Mouse (Mus musculus): ENCODE measurements around the gene Grid1.

Grid1 gene

DNA sequence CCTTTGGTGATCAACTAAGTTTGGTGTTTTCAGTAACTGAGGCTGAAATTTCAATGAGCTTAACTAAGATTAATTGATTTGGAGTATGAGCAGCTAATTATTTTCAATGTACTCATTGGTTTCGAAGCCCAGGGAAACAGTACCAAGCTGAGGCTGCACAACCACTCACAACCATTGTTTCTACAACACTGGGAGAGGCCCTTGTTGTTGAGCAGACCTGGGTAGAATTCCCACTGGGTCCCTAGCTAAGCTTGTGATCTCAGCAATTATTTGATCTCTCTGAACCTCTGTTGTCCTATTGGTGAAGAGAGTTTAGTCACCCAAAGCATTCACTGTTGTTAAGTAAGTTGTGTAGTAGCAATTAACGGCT is 293.4 kb downstream of the Grid1 start:
- no peak for DNase-seq (ENCODE audit: low spot score)

DNA sequence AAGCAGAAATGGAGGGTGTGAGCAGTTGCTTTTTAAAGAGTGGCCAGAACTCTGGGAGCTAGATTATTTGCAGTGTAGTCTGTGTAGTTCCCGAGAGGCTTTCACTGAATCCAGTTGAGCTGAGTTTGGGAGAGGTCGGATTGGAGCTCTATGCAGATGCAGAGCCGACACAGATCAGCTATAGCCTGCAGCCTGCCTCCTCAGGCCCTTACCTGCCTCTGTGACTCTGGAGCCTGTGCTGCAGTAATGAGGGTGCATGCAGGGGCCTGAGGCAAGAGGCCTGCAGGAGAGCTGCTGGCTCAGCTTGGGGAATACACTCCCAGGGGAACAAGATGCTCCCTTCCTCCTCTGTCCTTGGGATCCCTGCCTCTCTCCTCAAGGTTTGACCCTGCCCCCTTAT is 296.0 kb downstream of the Grid1 start:
- no peak for DNase-seq (ENCODE audit: low spot score)

DNA sequence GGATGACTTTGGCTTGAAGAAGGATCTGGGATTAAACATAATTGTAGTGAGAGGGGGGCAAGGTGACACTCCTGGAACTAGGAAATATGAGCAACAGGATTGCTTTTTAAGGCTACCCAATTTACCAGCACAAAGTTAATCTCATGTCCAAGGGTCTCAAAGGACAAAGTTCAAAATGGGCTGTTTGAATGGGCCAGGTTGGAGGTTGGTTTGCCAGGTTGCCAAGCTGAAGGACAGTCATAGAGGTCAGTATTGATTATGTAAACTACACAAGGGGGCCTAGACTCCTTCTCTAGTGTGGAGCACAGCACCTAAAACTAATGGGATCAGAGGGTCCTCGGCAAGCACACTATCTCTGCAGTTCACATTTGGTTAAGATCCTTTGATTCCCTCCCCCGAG is 300.2 kb downstream of the Grid1 start:
- DNase-seq (ENCODE audit: low spot score): no peak

- DNase-seq (ENCODE audit: low spot score): no peak
Observed at GRCm38 (mm10) chr14:35120905-35121304, 301.0 kb downstream of the Grid1 start.

- DNase-seq (ENCODE audit: low spot score): no peak
Observed at GRCm38 (mm10) chr14:35122111-35122510, 302.2 kb downstream of the Grid1 start.

GRCm38 (mm10) chr14:35123260-35123875 is 303.5 kb downstream of the Grid1 start:
- DNase-seq (ENCODE audit: low spot score): no peak

GRCm38 (mm10) chr14:35127616-35128015 is 307.7 kb downstream of the Grid1 start:
- no peak for DNase-seq (ENCODE audit: low spot score)

DNA sequence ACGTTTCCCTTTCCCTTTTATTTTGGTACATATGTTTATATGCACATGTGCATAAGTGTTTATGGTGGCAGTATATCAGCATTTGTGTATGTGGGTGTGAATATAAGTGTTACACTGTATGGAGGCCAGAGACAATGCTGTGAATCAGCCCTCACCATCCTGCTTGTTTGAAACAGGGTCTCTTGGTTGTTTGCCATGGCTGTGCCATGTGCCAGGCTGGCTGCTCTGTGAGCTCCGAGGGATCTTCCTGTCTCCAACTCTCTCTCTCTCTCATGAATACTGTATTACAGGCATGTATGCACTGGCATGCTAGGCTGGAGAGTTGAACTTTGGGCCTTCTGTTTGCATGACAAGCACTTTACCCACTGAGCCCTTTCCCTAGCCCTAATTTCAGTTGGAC is 315.1 kb downstream of the Grid1 start:
- DNase-seq (ENCODE audit: low spot score): no peak

DNA sequence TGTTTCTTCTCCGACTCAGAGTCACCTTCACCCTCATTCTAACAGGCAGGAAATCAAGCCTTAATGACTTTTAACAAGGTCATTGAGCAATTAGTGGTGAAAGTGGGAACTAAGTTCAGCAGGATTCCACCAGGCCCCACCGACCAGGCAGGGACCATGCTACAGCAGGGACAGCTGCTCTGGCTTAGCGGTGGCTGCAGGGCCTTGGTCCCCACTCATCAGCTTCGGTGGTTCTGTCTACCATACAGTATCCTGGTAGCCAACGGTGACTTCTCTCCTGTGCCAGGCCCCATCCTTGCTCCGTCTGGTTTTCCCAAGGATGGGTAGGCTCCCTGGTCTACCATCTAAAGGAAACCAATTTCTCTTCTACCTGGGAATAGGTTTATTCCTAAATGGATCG is 318.2 kb downstream of the Grid1 start:
- no peak for DNase-seq (ENCODE audit: low spot score)

DNA sequence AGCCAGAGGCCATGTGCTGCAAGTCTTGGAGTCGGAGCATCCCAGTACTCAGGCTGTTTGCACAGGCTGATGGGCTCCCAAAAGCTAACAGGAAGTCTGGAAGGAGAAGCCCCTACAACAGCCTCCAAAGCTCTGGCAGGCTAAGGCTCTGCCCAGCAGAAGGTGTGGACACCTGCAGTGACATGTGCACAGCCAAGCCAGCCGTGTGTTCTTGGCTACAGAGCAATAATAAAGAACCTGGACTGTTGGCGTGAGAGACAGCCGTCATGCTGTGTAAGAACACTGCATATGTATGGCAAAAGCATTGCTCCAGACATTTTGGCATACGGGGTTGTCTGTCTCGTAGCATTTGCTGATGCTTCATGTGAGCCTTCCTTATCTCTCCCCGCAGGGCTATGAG is 319.9 kb downstream of the Grid1 start:
- DNase-seq (ENCODE audit: low spot score): no peak

DNA sequence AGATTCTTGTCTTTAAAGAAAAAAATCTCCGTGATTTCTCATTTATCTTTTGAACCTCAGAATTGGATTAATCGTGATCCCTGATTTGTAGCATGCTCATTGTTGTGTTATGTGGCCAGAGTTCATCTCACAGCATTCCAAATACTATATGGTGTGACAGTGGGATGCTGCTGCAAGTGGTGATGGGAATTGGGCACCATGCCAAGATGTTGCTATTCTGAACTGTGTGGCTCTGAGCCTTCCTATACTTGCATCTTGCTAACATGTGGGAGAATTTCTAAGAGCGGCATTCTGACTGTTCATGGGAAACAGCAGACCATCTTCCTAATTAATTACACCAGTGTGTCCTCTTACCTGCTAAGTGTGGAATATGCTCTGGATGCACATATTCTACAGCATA is 332.5 kb downstream of the Grid1 start:
- DNase-seq (ENCODE audit: low spot score): no peak

- peak; percentile 39 for DNase-seq (ENCODE audit: low spot score)
Observed at GRCm38 (mm10) chr14:35153701-35154277, 333.9 kb downstream of the Grid1 start.

DNA sequence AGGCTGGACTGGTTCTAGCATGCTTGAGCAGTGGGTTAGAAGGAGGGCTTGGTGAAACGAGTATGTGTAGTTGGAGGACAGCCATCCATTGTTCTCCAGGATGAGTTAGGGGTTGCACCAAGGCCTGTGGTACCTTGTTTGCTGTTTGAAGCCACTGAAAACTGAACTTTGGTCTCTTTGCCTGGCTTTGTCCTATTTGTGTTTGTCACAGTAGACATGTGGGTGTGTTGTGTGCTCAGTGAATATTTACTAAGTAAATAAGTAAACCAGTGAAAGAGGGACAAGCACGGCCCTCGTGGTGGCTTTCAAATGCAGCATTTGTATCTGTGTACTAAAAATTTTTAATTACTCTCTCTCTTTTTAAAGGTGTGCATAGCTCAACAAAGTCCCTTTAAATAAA is 334.5 kb downstream of the Grid1 start:
- DNase-seq (ENCODE audit: low spot score): no peak

DNA sequence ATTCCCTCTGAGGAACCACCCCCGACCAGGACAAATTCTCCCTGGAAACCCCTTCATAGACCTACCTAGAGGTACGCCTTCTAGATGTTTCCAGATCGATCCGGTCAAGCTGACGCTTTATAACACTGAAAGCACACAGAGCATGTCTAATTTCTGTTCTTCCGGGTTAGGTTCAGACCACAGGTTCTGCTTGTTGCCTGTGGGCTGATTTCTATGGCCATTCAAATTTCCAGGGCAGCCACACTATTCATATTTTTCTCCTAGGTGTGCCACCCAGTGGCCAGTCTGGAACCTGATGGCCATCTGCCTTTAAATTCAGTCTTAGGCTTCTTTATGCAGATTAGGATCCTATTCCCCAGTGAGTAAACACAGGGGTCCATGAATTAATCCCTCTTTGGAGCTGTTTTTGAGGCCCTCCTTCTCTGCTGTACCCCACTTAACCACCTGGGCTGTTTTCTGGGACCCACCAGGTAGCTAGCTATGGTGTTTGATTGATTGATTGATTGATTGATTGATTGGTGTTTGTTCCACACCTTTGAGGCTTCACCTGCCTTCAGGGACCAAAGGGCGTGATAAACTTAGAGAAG is 337.3 kb downstream of the Grid1 start:
- DNase-seq (ENCODE audit: low spot score): no peak

DNA sequence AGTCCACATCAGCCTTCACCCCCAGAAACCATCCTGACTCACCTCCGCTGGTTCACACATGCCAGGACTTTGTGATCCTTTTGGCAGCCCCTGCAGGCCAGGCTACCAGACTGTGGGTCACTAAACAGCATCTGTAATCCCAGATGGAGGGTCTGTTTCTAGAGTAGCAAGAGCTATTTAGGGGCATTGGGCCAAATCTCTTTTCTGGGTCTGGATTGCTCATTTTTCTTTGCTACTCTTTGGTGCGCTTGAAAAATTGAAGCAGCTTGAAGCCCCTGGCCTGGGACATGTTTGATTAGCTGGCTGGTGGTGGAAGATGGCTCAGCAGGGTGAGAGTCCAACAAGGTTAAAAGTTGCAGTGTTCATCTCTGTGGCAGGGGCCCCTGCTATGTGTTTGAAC is 339.4 kb downstream of the Grid1 start:
- no peak for DNase-seq (ENCODE audit: low spot score)

DNA sequence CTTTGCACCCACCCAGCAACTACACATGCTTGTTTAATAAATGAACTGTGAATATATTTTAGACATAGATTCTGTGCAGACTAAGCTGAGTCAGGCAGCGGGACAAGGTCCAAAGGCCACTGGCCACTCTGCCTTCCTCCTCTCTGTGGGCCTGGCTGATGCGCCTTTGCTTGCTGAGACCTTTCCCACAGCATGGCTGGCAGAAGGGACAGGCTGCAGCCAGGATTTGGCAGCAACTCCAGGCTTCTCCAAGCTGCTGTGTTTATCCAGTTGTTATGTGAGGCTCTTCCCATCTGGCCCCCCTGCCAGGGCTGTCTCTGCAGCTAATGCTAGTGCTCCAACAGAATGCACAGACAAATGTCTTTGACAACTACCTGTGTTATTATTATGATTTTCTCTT is 347.5 kb downstream of the Grid1 start:
- DNase-seq (ENCODE audit: low spot score): no peak

- no peak for DNase-seq (ENCODE audit: low spot score)
Observed at GRCm38 (mm10) chr14:35173861-35174260, 354.0 kb downstream of the Grid1 start.

DNA sequence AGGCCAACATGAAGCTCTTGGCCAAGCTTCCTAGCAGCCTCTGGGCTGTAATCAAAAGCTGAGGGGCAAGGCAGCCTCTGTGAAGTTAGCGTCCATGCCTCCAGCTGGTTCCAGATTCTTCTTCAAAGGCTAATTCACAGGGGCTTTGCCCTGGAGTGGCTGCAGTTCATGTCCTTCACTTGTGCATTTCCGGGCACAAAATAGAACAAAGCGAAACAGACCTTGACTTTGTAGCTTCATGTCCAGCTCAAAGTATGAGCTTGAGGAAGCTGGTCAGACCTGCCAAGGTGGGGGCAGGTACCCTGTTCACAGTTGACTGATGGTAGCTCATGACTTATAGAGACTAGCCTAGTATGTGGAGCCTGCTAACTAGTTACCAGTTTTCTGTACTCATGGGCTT is 356.1 kb downstream of the Grid1 start:
- DNase-seq (ENCODE audit: low spot score): no peak

- DNase-seq (ENCODE audit: low spot score): no peak
Observed at GRCm38 (mm10) chr14:35179076-35179475, 359.2 kb downstream of the Grid1 start.

DNA sequence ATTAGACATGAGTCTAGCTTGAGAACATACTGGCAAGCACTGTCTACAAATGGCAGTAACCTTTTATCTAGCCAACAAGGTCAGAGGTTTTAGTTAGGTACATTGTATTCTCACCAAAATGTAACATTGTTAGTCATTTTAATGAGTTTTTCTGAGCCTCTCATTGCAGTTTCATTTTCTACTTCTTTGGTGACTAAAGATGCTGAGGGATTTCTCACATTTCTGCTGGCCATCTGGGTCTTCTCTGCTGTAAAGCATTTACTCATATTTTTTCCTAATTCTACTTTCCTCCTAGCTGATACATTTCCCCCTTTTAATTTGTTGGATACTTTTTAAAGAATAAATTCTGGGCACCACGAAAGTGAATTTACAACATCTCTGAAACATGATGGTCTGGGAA is 365.5 kb downstream of the Grid1 start:
- DNase-seq (ENCODE audit: low spot score): no peak

DNA sequence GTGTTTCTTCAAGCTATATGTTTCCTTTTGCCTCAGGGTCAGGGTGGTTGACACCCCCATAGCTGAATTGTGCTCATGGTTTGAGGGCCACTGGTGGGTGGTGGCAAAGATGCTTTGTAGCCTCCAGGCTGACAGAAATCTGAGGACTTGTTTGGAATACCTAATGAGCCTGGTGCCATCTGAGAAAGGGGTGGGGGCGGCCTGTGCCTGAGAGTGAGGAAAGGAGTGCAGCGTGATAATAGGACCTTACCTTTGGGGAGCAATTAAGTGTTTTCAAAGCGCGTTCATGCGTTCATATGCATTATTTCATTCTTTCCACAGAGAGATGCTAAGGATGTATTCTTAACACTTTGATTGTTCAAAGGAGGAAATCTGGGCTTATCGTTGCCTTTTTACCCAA is 372.3 kb downstream of the Grid1 start:
- DNase-seq (ENCODE audit: low spot score): no peak

- DNase-seq (ENCODE audit: low spot score): no peak
Observed at GRCm38 (mm10) chr14:35197371-35197770, 377.5 kb downstream of the Grid1 start.

GRCm38 (mm10) chr14:35198447-35198846 is 378.5 kb downstream of the Grid1 start:
- no peak for DNase-seq (ENCODE audit: low spot score)

DNA sequence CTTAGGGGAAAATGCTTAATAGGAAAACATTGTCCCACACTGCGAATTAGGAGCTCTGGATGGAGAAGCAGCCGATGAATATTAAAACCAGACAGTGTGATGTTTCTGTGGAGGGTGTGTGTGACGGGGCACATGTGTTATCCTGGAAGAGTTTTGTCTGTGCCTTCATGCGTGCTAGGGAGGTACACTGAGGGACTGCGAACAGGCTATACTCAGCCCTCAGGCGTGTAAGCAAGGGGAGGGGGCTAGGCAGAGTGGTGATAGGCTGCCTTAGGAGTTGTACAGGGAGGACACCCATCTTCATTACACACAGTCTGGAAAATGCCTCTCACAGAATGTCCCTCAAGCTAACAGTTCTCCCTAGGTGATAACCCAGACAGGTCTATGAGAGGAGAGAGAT is 379.0 kb downstream of the Grid1 start:
- DNase-seq (ENCODE audit: low spot score): no peak
